Mouse (Mus musculus) 3134 (cell line): ENCODE measurements around the gene Rnf182.

Source experiments
- DNase-seq: peaks from one replicate; pipeline ENCODE4 v3.0.0-alpha.2; 2011; ENCODE audit warnings: low spot score; ENCODE audit not compliant: insufficient read length; ENCODE audit errors: extremely low read depth

The Rnf182 gene

DNA sequence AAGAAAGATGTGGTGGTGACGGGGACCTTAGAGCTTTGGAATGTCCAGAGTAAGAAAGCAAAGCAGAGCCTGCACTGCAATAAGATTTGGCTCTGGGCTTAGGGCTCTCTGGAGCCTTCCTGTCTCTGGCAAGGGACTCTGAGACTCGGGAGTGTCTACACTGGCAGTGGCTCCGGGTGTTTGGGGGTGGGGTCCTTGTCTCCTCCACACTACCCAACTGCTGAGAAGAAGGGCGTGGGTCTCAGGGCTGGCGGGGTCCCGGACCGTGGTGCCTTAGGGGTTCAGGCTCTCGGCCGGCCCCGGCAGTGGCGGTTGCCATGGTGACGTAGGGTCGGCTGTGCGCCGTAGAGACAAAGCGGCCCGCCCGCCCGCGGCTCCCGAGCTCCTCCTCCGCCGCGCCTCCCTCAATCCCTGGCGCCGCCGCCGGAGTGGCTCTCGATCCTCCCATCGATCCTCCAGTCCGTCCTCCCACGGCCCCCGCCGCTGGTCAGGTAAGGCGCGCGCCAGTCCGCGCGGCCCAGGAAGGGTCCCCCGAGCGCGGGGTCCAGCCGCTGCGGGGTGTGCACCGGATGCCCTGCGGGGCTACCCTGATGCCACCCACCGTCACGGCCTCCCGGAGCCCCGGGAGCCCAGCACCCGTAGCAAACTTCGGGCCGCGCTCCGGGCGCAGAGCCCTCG lies at the start of gene Rnf182:
Gene Rnf182 (plus strand): TSS at position 134 of the 678 bp plus-strand sequence.
- DNase-seq, result no peak

DNA sequence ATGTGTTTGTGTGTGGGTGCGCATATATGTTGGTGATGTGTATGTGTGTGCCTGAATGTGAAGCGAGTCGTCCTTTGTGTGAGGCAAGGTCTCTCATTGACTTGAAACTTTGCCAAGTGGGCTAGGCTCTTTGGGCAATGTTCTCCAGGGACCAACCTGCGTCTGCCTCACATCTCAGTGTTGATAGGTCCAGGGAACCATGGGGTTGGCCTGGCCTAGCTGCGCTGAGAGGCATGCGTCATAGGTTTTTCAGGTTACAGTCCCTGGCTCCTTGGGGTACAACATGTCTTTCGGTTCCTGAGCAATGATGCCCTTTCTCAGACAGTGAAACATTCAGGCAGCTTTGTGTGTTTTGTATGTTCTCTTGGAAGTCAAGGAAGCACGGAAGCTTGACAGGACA lies 49.3 kb upstream of the Rnf182 start:
- no peak for DNase-seq

DNA sequence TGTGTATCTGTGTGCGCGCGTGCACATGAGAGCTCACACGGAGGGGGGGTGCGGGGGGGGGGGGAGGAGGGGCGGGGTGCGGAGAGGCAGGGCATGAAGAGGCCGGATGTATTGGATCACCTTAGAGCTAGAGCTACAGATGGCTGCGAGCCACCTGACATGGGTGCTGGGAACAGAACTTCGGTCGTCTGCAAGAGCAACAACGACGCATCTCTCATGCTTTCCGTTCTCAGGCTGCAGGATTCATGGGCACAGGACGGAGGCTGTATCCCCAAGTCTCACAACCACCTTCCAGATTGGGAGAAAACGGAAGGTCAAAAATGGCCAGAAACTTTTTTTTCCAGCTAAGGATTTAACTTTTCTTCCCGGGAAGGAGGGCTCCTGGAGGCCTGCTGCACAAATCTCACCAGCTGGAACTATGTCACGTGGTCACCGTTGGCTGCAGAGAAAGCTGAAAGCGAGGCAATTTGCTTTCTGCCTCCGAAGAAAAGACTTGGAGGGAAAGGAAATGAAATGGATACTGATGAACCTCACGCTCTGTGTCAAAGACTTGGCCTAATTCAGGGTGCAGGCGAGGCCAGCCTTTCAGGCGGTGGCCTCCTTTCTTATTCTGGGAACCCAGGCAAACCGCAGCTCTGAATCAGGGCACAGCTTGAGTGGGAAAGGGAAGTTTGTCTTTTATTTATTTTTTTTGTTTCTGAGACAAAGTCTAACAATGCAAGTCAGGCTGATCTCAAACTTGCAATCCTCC lies 48.2 kb upstream of the Rnf182 start:
- no peak for DNase-seq

DNA sequence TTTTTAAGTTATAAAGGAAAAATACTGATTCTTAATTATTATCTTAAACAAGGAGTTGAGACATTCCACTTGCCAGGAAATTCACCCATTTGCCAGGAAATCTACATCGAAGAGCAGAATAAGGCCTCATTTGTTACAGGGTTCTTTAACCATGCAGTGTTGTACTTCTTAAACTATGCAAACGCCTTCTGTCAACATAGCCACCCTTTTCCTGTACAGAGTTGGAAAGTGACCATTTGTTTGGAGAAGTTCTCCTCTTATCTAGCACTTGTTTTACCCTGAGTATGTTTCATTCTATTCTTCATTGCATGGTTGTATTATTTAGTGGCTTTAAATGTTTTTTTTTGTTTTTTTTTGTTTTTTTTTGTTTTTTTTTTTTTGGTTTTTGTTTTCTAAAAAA lies 41.5 kb upstream of the Rnf182 start:
- no peak for DNase-seq

DNA sequence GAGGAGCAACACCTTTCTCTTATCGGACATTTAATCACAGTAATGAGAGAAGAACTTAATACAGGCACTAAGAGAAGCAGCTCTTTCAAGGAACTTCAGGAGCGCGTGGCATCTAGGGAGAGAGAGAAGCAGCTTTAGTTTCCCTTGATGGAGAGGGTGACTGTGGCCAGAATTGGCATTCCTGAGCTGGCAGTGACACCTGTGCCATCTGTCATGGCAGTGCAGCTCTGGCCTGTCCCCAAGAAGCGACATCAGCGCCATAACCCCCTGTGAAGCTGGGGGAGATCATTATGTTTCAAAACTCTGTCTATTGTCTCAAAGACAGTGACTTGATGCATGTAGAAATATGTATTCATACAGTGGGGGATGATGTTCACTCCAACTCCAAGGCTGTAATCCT lies 40.1 kb upstream of the Rnf182 start:
- DNase-seq, result no peak

DNA sequence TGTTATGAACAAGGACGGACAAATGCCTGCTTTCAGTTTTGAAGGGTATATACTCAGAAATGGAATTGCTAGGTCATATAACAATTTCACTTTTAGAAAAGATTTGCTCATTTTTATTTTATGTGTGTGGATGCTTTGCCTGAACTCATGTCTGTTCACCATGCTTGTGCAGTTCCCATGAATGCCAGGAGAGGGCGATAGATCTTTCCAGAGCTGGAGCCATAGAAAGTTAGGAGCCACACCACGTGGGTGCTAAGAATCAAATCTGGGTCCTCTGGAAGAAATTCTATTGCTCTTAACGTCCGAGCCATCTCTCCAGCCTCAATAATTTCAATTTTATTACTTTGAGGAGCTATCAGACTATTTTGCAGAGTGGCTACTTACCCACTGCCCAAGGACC lies 38.3 kb upstream of the Rnf182 start:
- DNase-seq, result no peak

DNA sequence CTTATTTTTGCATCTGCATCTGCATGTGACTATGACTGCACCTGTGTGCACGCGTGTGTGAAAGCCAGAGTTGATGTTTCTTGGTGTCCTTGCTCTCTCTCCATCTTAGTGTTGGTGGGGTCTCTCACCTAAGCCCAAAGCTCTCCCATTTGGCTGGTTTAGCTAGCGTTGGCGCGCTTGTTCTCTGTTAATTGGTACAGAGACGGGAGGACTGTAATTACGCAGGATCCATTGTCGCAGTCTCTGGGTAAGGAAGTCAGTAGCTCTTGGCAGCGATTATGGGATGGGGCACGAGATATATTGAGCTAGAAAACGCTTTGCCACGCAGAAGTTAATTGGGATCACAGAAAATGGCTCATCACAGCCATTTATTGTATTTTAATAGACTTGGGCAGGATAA lies 37.7 kb upstream of the Rnf182 start:
- no peak for DNase-seq

DNA sequence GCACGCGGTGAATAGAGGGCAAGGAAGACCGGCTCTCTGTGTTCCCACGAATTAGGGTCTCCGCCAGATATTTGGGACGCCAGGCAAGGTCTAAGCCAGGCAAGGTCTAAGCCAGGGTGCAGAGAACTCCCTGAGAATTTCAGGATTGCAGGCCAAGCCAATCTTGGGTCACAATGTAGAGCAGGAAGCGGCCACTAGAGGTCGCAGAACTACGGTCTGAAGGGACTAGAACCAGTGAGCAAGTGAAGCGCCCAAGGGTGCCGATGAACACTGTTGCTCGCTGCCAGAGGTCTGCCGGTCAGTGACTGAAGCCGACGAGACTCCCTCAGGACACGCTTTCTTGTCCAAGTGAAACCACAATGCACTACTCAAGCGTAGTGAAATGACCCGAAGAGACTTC lies 35.8 kb upstream of the Rnf182 start:
- DNase-seq, result peak; percentile 27

DNA sequence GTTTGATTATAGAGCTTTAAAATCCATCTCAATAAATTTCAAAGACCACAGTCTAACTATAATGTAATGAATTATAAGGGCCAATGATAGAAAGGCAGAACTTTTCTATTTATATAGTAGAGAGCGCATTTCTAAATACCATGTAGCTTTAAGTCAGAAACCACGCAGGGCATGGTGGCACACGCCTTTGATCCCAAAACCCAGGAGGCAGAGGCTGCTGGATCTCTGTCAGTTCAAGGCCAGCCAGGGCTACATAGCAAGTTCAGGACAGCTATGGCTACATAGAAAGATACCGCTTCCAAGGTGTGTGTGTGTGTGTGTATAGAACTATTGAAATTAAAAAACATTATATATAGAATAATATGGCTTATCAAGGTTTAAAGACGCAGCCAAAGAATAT lies 34.8 kb upstream of the Rnf182 start:
- no peak for DNase-seq

DNA sequence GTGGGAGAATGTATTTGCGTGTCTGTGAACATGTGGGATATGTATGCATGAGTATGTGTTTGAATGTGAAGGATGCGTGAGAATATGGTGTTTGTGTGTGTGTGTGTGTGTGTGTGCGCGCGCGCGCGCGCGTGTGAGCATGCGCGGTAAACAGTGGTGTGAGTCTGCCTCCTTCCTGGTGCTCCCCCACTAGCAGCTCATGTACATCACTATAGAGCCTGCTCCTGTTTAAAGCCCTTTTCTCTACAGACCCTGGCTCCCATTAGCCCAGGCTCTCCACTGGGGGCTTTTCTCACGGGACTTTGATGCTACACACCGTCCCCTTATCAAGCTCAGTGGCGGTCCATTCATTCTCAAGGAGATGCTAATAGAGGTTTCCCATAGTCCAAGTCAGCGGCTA lies 32.5 kb upstream of the Rnf182 start:
- DNase-seq, result no peak

DNA sequence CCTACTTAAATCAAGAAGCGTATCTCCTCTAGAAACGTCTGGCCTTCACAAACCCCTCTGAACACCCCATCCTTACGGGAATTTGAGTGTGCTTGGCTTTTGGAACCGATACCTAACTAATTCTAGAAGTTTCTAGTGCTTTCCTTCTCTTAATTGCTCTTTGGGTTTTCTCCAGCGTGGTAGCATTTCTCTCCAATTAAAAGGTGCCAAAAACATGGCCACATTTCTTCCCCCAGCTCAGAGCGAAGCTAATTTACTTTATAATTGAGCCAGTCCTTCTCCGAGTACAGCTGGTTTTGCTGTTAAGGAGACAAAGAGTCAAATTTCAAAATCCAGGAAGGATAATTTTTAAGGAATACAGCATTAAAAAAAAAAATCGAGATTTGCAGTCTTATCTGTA lies 32.0 kb upstream of the Rnf182 start:
- no peak for DNase-seq

DNA sequence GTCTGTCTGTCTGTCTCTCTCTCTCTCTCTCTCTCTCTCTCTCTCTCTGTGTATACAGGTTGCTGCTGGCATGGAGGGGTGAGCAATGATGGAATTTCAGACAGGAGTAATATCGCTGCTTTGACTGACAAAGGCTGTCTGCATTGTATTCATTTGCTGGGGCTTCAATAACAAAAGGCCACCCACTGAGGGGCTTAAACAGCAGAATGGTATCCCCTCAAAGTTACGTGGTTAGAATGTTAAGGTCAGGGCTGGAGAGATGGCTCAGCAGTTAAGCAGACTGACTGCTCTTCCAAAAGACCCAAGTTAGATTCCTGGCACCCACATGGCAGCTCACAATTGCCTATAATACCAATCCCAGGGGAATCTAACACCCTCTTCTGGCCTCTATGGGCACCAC lies 30.2 kb upstream of the Rnf182 start:
- no peak for DNase-seq

DNA sequence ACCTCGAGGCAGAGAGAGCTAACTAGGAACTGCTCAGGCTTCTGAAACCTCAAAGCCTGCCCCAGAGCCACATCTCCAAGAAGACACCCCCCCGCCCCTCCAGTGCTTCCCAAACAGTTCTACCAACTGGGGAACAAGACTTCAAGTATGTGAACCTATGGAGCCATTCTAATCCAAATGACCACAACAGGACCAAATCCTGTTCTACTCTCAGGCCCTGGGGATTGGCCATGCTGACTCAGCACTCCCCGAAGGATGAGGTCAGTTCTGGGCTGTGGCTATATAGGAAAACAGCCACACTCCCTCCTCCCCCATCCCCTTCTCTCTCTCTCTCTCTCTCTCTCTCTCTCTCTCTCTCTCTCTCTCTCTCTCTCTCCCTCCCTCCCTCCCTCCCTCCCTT lies 28.5 kb upstream of the Rnf182 start:
- no peak for DNase-seq

DNA sequence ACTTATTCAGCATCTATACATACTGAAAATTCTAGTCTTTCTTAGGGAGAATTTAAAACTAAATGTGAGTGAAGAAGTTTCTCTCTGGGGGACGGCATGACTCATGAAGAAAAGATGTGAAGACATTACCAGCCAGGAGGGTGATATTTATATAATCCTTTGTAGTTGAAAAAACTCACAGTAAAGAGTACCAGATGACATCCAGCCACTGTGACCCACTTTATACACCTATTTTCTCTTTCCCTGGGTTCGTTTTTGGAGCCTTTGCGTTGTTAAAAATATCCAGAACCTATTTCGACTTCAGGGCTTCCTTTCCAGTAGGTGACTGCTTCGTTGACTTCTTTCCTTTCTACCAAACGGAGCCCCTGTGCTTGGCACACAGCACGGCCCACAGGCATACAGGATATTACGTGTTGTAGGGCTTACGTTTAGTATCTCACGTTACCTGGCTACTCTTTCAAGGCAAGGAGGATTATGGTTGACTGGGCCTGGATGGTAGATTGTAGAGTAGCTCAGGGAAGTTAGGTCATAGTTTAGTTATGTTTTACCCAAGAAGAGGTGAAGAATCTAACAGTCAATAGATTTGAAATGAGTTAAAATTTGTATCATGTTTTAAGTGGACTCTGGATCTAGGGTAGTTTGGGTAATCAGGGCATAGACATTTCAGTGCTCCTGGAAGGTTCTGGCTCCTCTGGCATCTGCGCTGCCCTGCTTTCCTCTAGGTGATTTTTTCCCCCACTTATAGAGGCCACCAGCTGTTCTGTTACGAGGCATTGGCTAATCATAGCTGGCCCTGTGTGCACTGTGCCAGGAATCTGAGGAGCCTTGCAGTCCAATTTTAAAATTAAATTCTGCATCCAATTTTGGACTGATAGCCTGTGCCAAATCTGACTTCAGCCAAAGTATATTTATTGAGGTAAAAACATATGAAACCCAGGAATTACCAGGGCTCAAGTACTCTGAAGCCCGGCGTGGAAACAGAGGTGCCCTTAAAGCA lies 27.4 kb upstream of the Rnf182 start:
- DNase-seq, result no peak

DNA sequence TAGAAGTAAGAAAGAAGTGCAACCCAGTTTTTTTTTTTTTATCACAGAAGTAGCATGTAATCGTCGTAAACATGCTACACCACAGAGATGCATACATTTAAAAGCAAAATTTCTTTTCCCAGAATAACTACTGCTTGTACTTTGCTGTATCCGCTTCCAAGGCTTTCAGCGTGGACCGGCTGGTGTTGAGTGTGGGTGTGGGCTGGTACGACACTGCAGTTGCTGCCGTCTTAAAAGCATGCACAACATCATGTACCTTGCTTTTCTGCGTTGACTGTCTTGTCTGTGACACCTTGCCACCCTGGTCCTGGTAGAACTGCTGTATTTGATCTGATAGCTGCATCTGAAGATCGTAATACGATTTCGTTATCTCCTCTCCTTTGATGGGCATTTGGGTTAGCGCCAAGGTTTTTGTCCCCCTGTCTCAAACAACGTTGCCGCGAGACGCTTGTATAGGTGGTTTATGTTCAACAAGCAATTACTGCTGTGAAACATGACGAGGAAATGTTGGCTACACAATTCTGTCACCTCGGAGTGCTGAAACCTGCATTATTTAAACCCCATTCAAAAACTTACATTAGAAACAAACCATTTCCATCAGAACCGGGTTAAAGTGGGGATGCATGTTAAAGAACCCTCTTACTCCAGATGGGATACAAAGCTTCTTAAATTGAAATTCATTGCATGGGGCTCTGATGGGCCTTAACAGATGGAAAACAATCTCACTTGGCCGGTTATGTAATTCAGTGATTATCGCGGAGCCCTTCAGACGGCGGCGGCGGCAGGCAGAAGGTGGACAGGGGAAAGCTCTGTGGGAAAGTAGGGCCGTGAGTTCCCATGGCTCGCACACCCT lies 23.5 kb upstream of the Rnf182 start:
- DNase-seq, result no peak

DNA sequence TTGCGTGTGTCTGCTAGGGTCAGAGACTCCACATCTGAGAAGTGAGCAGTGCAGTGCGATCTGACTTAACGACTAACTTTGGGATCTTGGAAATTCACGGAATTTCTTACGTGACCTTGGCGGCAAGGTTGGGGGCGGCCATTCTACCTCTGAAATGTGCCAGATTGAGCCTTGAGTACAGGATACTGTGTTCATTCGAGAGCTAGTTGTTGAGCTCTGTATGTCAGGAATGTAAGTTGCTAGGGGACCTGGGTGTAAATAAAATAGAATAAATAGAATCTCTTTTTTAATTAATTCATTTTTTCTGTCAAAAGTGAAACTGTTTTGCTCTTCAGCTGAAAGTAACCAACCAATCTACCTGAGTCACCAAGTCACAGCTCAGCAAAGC lies 22.8 kb upstream of the Rnf182 start:
- no peak for DNase-seq

DNA sequence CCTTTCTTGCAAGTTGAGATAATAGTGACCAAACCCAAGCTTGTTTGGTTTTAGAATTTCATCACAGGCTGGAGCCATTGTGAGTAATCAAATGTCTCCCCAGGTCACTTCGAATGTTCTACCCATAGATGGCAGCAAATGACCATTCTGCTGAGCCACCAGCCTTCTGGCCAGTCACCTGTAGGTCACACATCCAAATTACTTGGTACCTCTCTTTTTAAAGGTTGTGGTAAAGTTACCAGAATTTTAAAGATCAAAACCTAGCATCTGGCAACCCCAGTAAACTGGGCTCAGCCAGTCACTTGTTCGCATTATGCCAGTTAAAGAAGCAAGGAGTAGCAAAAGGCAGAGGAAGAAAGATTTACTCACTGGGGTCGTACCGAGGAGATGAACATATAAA lies 19.6 kb upstream of the Rnf182 start:
- no peak for DNase-seq

DNA sequence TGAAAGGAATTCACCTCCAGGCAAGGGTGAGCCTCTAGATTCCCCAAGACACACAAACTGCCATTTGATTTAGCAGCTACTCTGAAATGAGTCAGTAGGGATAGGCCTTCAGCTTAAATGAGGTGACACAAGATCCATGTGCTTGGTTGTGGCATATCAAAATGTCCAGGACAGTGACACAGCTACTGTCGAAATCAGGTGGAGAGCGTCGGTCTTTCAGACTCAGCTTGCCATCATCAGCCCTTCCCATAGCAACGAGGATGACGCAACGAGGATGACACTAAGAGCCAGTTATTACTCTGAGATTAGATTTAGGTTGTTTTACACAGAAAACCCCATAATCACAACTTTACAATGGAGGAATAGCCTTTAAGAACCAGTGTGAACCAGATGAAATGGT lies 14.5 kb upstream of the Rnf182 start:
- no peak for DNase-seq

DNA sequence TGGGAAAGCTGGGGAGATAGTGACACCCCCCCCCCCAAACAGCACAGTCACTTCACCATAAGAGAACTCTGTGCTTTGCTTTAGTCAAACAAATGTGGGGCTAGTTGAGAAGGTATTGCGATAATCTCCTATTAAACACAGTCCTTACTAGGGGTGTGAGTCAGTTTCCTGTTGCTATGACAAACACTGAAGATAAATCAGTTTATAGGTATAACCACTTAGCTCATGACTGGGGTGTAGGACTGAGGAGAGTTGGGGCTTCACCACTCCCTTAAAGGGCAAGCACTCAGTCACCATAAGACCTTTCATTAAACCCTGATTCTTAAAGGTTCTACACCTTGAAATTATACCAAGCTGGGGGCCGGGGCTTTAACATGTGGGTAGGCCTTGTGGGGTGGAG lies 13.1 kb upstream of the Rnf182 start:
- DNase-seq, result no peak

DNA sequence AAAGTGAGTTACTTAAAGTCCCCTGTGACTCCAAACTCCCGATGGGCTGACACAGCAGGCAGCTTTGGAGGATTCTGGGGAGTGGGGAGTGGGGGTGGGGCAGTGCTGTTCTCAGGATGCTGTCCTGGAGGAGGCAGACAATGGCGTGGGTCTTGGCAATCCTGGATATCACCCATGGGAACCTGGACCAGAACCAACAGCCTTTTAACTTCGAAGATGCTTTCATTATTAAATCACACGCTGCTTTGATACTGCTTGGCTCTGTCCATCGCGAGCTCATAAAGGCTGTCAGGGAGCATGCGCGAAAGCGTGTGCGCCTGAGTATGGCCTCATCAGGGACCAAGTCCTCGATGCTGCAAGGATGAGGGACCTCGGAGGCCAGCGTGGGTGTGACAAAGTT lies 12.5 kb upstream of the Rnf182 start:
- DNase-seq, result no peak

DNA sequence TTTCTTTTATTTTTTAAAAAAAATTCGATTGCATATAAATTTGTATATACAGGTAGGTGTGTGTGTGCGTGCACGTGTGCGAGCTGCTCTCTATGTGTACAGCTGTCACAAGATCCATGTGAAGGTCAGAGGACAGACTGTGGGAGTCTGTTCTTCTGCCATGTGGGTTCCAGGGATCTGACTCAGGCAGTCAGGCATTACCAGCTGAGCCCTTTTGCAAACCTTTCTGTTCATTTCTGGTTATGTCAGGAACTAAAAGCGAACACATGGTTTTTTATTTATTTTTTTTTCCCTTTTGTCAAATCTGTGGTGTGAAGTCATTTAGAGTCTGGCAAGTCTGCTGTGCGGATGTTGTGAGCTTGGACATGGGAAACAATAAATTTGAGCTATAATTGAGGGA lies 6.7 kb upstream of the Rnf182 start:
- no peak for DNase-seq
